Mouse (Mus musculus): ENCODE results near the gene Stfa1.
"Not testable (repeated sequence)": the region's sequence is repeated elsewhere in the genome, so short reads cannot be mapped to it uniquely, and the experiment has no call there.

GRCm38 (mm10) chr16:36276796-36277195 lies at the start of gene Stfa1:
- TF ChIP-seq CTCF, POLR2A (IDR thresholded peaks at IDR 0.05; ENCODE audit: insufficient read depth, low read depth, low read length): not testable (repeated sequence)
